Mouse (Mus musculus) embryo, embryonic 9.5 days (tissue): ENCODE results near the gene Snai1.
A peak's percentile ranks its signal among the peaks of the same experiment; 100 is the strongest.

Source experiments
- DNase-seq: peaks from one replicate; pipeline ENCODE4 v3.0.0-alpha.2; 2017; ENCODE audit errors: extremely low spot score

Gene Snai1

DNA sequence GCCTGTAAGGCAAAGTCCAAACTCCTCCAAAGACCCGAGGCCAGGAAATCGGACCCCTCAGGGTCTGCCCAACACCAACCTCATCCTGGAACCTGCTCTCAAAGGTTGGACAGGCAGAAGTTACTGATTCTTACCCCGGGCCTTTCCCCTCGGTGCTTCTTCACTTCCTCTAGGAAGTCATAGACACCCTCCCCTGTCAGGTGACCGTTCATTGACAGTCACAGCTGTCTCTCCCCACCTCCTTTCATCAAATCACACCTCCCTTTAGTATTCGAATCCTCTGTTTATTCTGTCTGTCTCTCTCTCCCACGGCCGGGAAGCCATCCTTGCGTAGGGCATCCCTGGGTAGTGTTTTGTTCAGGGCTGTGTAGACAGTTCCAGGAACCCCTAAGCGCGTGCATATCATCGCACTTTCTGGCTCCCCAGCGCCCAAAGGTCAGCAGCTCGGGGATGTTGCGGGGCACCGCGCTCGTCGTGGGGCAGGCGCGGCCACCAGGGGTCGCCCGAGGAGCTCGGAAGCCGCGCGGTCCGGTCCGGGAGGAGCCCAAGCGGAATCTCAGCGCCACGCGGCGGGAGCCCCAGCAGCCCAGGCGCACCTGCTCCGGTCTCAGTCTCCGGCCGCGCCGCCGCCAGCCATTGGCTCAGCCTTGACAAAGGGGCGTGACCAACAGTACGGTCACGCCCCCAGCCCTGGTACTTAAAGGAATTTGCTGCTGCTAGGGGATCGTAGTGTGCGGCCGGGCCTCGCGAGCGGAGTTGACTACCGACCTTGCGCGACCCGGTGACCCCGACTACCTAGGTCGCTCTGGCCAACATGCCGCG is at the start of gene Snai1:
Gene Snai1, plus strand, starts transcription at position 720 of the 822 bp plus-strand sequence.
- DNase-seq = peak; percentile 96

DNA sequence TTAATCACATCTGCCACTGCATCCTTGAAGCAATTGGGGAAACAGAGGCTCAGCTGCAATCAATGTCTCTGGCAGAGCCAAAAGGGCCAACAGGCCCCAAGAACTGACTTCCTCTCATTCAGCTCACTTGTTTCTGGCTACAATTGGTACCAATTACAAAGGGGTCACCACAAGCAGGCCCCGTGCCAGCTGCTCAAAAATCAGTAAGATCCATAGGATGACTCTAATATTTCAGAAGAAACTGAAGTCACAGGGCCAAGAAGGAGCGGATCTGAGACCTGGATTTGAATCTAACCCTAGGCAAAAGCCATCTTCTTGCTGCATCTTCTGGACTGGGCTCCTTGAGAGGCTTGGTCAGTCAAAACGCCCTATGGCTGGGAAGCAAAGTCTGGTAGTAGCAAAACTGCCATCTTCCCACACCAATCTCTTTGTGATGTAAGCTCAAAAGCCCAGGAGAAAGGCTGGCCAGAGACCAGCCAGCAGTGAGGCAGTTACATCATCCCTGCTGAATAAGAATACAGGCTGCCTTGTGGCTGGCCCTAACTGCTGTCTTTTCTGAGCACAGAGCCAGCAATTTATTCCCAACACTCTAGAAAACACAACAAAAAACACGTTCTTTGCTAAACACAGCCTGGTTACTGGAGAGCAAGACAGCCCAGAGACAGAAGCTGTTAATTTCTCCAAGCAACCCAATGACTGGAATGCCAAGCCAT is 47.0 kb upstream of the Snai1 start:
- no peak for DNase-seq

DNA sequence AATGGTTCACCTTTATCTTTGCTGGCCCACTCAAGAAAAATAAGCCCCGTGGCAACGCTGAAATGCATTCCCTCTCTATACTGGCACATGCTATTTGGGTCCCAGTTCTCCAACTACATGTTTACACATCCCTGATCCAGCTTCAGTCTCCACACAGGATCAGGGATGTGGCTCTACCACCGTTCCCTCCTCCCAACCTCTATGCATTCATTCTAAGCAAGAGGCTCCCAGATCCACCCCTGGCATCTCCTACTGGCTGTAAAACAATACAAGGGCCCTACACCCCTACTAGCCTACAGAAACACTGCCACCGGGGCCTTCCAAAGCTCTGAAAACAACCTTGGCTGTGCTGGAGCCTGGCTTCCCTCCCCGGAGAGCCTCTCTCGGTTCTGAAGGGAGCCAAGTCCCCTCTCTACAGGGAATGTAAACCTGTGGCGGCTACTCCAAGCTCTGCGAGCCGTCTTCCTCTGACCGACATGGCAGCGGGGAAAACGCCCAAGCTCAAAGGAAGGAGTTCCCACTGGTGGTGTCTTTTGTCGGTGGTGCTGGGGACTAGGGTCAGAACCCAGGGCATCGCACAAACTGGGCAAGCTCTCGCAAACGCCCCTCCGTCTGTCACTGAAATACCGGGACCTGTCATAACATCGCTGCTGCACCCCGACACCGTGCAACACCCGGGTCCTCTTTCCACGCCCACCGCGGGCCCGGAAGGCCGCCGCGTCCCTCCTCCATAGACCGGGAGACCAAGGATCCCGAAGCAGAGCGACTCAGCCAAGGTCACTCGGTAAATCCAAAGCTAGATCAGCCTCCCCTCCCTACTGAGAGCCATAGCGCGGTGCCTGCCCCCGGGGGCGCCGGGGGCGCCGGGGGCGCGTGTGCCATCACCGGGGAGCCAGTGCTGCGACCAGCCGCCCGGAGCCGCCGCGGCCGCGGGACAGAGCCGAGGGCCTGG is 46.0 kb upstream of the Snai1 start, which contains the start of gene Rnf114:
Gene Rnf114, plus strand, starts transcription at position 889 of the 952 bp plus-strand sequence.
- no peak for DNase-seq

DNA sequence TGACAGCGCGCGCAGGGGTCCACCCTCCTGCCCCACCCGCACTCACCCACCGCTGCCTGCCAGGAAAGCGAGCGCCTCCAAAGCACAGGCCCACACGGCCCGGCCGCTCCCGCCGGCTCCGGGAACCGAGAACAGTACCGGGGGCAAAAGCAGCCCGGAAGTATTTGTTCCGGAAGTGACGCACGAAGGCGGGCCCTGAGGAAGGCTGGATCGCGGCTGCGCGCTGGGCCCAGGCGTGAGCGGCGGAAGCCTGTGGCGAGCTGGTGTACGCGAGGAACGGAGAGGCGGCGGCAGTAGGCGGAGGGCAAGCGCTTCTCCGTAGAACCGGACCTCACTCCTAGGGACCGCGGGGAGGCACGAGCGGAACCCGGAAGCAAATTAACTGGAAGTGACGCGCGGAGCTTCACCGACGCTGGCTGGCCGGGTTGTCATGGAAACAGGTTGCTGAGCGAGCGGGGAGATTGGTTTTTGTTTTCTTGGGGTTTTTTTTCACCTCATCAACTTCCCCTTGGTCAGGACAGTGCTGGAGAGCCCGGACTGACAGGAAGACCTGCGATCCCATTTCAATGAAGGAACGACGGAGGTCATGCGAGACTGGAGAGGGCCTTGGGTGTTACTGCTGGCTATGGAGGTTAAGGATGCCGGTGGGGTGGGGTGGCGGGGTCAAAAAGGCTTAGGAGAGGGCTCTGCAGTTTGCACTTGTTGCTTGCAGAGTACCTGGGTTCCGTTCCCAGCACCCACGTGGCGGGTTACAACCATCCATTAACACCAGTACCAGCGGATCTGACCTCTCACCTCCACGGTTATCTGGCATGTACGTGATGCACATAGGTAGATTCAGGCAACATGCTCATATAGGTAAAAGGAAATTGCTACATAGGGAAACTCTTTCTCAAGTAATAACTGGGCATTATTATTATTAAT is 45.0 kb upstream of the Snai1 start, which contains the start of gene Spata2:
Gene Spata2, minus strand, starts transcription at position 175 of the 924 bp plus-strand sequence.
- DNase-seq = peak; percentile 92

DNA sequence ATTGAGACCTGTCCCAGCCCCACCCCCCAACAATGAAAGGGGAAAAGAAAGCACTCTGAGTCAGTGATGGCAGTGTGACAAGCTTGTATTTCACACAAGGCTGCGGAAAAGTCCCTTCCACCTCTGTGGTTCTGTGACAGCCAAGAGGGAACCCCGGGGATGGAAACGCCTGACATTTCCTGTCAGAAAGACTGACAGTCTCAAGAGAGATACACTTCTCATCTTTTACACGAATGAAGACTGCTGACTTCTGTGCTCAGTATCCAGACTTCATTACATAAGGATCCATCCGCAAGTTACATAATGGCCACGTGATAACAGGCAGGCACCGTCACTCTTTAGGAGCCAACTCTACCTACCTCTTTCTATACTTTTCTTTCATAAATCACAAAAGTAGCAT is 41.6 kb upstream of the Snai1 start:
- DNase-seq = no peak

DNA sequence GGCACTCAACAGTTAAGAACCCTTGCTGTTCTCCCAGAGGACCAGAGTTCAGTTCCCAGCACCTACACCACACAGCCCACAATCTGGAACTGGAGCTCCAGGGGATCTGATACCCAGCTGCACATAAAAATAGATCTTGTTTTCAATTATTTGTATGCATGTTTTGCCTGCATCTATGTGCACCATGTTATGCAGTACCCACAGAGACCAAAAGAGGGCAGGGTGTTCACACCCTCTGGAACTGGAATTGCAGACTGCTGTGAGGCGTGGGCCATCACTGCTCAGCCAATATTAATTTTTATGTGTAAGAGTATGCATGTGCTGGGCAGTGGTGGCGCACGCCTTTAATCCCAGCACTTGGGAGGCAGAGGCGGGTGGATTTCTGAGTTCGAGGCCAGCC is 40.7 kb upstream of the Snai1 start:
- no peak for DNase-seq

DNA sequence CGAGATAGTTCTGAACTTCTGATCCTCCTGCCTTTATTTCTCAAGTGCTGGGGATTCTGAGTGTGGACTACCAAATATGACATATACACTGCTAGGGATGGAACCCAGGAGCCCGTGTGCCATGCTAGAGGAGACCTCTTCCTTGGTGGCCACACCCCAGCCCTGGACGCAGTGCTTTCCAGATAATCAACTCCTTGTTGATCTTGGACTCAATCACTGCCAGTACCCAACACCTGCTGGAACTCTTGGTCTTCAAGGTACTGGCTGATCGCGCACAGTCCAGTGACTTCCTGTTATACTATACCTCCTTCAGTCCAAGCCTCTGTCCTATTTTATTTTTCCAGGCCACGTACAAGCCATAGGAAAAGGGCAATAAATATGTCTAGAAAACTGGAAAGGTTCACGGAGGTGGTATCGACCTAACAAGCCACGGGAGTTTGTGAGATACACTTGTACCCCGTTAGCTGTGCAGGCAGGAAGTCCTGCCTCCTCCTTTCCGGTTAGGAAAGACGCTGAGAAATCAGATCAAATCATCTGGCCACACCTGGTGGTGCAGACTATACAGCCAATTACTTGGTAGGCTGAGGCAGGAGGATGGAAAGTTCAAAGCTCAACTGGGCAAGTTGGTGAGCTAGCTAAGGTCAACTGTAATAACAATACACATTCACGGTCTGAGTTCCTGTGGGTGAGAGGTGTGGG is 35.3 kb upstream of the Snai1 start:
- no peak for DNase-seq

DNA sequence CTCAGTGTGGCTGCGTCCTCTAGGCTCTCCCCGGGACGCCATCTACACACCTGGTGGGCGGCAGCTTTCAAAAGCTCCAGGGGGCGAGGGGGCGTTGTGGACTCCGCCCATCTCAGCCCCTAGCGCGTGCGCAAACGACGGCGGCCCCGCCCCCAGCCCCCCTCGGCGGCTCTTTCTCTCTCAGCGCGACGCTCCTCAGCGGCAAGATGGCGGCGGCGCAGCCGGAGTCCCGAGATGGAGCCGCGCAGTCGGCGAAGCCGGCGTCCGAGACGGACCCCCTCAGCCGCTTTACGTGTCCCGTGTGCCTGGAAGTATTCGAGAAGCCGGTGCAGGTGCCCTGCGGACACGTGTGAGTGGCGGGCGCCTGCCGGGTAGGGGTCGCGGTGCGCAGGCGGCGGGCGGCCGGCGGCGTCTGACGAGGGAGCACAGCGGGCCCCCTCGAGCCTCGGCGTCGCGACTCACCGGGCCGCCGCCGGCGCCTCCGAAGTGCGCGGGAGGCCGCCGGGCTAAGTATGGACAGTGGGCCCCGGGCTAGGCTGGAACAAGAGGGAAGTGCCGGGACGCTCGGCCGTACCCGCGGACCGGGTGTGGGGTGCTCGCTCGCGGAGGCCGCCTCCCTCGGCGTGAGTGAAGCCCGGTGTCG is 34.6 kb upstream of the Snai1 start:
- peak; percentile 89 for DNase-seq

DNA sequence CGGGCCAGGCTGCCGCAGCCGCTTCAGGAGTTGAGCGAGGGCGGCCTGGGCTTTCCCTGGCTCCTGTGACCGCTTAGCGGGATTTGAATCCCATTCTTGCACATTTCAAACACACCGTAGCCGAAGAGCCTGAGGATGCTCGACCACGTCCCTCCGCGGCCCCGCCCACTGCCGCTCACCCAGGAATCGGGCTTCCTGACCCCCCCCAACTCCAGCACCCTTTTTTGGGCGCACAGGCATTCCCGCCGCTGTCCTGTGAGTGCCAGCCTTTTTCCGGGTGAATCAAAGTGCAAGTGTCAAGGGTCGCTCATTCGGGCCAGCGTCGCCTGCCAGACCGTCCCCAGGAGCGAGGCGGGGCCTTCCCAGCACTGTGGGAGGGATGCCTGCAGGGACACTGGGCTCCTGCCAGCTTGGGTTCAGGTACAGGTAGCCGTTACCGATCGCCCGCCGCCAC is 34.1 kb upstream of the Snai1 start:
- DNase-seq = peak; percentile 51

DNA sequence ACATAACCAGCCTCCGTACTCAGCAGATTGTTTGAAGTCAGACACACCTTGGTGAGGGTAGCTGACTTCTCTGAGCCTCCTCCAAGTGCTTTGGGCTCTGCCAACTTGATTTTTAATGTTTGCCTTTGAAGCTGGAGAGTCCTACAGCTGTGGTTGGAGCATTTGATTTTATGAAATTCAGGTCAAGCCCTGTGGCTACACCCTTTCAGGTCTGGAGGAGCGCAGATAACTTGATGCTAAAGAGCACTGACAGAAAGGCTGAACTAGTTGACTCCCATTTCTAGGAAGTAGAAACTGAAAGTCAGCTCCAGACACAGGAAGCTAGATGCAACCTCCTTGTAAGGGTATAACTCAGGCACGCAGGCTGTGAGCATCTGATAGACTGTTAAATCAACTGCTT is 32.9 kb upstream of the Snai1 start:
- no peak for DNase-seq

DNA sequence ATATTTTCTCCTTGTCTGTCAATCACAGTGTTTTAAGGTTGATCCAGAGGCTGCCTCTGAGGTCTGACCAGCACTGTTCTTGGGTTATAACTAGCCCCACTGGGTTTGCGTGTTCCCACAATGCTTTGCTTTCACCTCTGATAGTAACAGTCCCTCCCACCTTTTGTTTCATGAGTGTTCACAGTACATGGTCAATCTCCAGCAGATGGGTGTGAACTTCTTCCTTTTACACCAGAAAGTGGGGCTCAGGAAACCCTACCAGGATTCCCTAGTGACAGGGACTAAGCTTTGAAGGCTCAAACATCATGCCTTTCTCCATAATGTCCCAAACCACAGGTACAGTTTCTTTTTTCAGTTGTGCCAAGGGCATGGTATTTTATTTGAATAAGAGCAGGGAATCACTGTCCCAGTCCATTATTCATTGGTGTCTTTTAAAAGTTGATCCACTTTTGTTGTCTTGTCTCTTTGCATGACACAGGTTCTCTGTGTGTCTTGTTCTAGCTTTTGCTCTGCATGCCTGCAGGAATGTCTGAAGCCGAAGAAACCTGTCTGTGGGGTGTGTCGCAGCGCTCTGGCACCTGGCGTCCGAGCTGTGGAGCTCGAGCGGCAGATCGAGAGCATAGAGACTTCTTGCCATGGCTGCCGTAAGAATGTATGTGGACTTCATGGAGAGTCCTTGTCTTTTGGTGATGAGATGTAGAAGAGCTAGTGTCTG is 31.3 kb upstream of the Snai1 start:
- DNase-seq = no peak

DNA sequence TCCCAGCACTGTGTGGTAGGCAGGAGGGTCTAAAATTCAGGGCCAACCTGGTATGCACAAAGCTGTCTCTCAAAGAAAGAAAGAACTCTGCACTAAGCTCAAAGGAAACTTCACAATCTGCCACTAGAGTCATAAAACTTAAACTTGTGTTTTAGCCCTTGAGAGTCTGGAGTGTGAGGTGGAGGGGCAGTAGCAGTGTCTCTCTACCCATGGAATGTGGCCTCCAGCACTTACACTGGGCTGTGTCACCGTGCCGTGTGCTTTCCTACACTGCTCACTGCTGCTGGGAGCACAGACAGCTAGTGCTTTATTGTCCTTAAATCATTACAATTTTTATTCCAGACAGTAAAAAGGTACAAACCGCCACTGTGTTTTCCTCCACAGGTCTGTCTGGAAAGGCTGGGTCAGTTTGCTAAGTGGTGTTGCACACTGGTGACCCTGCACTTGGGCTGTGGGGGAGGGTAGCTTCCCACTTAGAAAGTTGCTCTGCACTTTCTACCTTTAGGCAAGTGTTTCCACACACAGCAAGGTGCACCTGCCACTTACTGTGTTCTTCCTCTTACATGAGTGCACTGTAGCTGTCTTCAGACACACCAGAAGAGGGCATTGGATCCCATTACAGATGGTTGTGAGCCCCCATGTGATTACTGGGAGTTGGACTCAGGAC is 30.1 kb upstream of the Snai1 start:
- DNase-seq = no peak

DNA sequence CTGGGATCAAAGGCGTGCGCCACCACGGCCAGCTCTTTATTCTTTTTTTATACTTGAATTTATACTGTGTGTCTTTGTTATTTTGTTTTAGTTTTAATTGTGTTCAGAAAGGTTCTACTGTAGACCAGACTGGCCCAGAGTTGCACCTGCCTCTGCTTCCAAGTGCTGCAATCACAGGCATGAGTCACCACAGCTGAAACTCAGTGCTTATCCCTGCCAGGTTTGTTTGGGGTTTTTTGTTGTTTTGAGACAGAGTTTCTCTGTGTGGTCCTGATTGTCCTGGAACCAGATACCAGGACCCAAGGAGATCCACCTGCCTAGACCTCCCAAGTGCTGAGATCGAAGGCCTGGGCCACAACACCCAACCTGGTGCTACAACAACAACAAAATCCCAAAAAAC is 29.4 kb upstream of the Snai1 start:
- no peak for DNase-seq

DNA sequence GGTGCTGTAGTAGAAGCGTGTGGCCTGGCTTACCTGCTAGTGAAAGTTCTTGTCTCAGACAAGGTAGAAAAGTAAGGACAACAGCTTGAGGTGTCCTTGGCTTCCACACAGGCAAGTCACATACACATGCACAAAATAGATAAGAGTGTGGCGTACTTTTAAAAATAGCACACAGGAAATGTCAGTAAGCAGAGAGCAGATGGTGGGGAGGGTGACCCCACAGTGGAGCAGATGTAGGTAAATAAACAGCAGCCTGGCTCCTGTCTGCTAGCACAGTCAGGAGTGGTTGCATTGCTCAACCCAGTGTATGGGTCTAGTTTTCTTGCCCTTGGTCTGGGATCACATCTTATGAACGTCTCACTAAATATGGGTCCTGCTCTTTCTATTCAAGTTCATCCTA is 27.5 kb upstream of the Snai1 start:
- DNase-seq = no peak

DNA sequence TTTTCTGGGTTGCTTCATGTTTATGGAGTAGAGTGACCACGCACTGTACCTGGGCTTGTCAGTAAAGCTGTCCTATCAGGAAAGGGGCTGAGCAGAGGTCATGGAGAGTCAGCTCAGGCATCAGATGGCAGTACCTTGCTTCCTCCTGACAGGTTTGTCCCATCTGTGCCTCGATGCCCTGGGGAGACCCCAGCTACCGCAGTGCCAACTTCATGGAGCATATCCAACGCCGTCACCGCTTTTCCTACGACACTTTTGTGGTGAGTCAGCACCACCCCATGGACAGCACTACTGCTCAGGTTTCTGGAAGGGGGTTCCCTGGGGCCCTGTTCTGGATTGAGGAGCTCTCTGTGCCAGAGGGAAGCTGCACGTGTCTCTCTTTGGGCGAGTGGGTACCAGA is 25.6 kb upstream of the Snai1 start:
- no peak for DNase-seq

DNA sequence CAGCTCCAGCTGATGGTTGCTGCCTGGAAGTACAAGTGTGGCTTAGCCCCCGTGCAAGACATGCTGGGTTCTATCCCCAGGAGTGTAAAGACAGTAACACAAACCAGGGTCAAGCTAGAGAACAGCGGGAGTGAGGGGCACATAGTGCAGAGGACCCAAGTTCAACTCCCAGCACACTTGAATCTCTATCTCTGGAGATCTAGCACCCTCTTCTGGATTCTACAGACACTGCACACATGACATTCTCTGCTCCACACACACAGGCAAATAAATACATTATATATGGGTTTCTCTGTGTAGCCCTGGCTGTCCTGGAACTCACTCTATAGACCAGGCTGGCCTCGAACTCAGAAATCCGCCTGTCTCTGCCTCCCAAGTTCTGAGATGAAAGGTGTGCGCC is 25.0 kb upstream of the Snai1 start:
- DNase-seq = no peak

DNA sequence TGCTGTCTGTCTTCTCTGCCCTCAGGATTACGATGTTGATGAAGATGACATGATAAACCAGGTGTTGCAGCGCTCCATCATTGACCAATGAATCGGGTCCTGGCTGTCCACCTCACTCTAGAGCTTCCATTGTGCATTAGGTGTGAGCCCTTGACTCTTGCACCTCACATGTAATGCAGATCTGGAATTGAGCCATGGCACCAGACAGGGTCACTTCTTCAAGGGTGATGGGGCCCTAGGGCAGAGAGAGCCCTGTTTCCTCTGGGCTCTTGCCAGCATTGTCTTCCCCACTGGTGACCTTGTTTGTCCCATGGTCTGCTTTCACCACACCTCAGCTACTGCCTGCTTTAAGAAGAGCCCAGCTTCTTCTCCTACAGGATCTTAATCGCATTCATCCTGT is 23.4 kb upstream of the Snai1 start:
- DNase-seq = no peak

DNA sequence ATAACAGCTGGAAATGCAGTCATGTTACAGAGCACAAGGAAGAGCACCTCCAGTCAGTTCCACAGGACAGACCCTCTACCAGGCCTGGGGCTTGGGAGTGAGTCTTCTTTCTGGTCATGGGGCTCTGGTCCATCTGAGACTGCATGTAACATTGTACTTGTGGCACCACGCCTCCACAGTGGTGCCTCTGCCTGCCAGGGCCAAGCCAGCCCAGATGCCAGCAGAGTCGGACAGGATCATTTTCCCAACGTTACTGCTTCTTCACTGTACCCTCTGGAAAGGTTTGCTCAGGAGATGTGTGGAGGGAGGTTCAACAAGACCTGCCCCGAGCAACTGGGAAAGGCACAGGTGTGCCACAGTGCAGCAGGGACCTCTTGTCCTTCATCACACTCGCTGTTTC is 22.3 kb upstream of the Snai1 start:
- no peak for DNase-seq
